Mouse (Mus musculus): ENCODE results near the gene Tpd52l2.

GRCm38 (mm10) chr2:181548227-181548626 is 51.3 kb downstream of the Tpd52l2 start:
- TF ChIP-seq CTCF (IDR thresholded peaks at IDR 0.05; ENCODE audit: low read depth, low read length) (no peak), POLR2A (IDR thresholded peaks at IDR 0.05; ENCODE audit: insufficient read depth, low read length) (no peak)

All from ES-Bruce4 (cell line).